Mouse (Mus musculus) c-Kit-positive CD71-negative TER-119-negative erythroid progenitor cells, embryonic 14.5 days (primary cell): ENCODE data around the gene Ttll6.

ENCODE experiments used
- DNase-seq: peaks from one replicate; pipeline ENCODE4 v3.0.0-alpha.2; 2013; ENCODE audit warnings: low read depth

Ttll6 gene

GRCm38 (mm10) chr11:96194961-96195640 lies 61.5 kb downstream of the Ttll6 start:
- DNase-seq: no peak

GRCm38 (mm10) chr11:96195769-96196280 lies 62.2 kb downstream of the Ttll6 start:
- DNase-seq: no peak

GRCm38 (mm10) chr11:96198642-96199041 lies 65.1 kb downstream of the Ttll6 start:
- DNase-seq: peak; percentile 34

GRCm38 (mm10) chr11:96199181-96200086 lies 65.8 kb downstream of the Ttll6 start:
- no peak for DNase-seq

- DNase-seq: no peak
Observed at GRCm38 (mm10) chr11:96200183-96200655, 66.6 kb downstream of the Ttll6 start.

- DNase-seq: no peak
Observed at GRCm38 (mm10) chr11:96201741-96202140, 68.2 kb downstream of the Ttll6 start.

GRCm38 (mm10) chr11:96202401-96203081 lies 69.0 kb downstream of the Ttll6 start:
- no peak for DNase-seq

GRCm38 (mm10) chr11:96203182-96203788 lies 69.7 kb downstream of the Ttll6 start:
- no peak for DNase-seq

GRCm38 (mm10) chr11:96203789-96204186 lies 70.2 kb downstream of the Ttll6 start:
- no peak for DNase-seq

- DNase-seq: no peak
Observed at GRCm38 (mm10) chr11:96204351-96204750, 70.8 kb downstream of the Ttll6 start.

GRCm38 (mm10) chr11:96205426-96206131 lies 72.0 kb downstream of the Ttll6 start:
- no peak for DNase-seq
